Mouse (Mus musculus): ENCODE results near the gene Gm10638. TPM values are rescaled to one million over a fixed set of nuclear protein-coding genes. Genes with fewer than 3 reads are reported as not detected.

The Gm10638 gene
- polyA plus RNA-seq, 1 experiment = not detected

- no peak overlapping the region for H3K27ac ChIP-seq (ENCODE audit: control insufficient read depth, insufficient read depth, low read depth, low read length, poor library complexity)
- H3K4me3 ChIP-seq (replicated peaks; ENCODE audit: control insufficient read depth, low read depth, low read length) = no peak overlapping the region
- 62% methylated on average over 4 of the region's 4 CpGs for WGBS
Observed at GRCm38 (mm10) chr8:86759090-86759491, 13.6 kb downstream of the Gm10638 start.

DNA sequence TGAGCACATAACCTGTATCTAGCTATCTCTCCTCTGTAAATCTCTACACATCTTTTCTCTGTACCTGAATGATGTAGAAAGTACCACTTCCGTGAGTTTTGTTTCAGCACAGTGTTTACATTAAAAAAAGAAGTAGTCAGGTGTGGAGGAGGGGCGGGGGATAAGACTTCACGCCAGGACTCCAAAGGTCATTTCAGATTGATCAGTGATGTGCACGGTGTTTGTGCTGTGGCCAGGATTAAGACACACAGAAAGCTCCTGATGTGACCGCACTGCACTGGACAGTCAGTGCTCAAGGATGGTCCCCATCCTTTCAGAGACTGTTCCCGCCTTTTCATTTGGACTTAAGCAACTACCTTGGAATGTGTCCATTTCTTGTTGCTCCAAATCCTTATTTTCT, 15.2 kb downstream of the Gm10638 start:
- H3K27ac ChIP-seq (ENCODE audit: control insufficient read depth, insufficient read depth, low read depth, low read length, poor library complexity) = no peak overlapping the region
- peaks cover 4% of the 10 kb centered on the region; the same call in 1 of the 2 replicates for H3K4me1 ChIP-seq (ENCODE audit: control insufficient read depth, insufficient read depth, low read length)
- H3K4me3 ChIP-seq (replicated peaks; ENCODE audit: control insufficient read depth, low read depth, low read length) = no peak overlapping the region
- WGBS = 85% methylated on average over 6 of the region's 6 CpGs
- TF ChIP-seq CTCF (IDR thresholded peaks at IDR 0.05; ENCODE audit: control insufficient read depth, insufficient read depth, low read length) (no peak), POLR2A (IDR thresholded peaks at IDR 0.05; ENCODE audit: borderline replicate concordance, control insufficient read depth, low read depth, low read length) (no peak)

More at GRCm38 (mm10) chr8:86759090-86759491, 13.6 kb downstream of the Gm10638 start:
- TF ChIP-seq POLR2A (IDR thresholded peaks at IDR 0.05; ENCODE audit: borderline replicate concordance, control insufficient read depth, low read depth, low read length) (no peak), CTCF (IDR thresholded peaks at IDR 0.05; ENCODE audit: control insufficient read depth, insufficient read depth, low read length) (no peak)
- H3K4me1 ChIP-seq (ENCODE audit: control insufficient read depth, insufficient read depth, low read length) = peaks cover 2% of the 10 kb centered on the region; the same call in 1 of the 2 replicates

DNA sequence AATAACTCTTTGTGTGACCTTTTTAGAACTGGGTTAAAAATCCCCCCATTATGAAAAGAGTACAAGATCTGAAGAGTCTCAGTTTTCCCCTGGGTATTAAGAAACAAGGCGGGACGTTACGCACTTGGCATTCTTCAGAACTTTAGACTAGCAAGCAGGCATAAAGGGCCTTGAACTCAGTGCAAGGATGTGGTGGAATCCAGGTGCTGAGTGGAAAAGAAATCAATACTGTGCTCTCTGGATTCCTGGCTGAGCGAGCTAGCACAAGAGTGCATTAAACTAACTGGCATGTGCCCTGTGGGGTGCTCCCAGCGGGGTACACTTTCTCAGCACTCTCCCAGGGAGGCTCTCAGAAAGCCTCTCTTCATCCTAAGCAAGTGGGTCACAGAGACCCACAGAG, 17.3 kb downstream of the Gm10638 start:
- peaks cover 2% of the 10 kb centered on the region; the same call in 1 of the 2 replicates for H3K4me1 ChIP-seq (ENCODE audit: control insufficient read depth, insufficient read depth, low read length)
- H3K27ac ChIP-seq (ENCODE audit: control insufficient read depth, insufficient read depth, low read depth, low read length, poor library complexity) = no peak overlapping the region
- 87% methylated on average over 5 of the region's 5 CpGs for WGBS
- TF ChIP-seq CTCF (IDR thresholded peaks at IDR 0.05; ENCODE audit: control insufficient read depth, insufficient read depth, low read length) (no peak), POLR2A (IDR thresholded peaks at IDR 0.05; ENCODE audit: borderline replicate concordance, control insufficient read depth, low read depth, low read length) (no peak)
- no peak overlapping the region for H3K4me3 ChIP-seq (replicated peaks; ENCODE audit: control insufficient read depth, low read depth, low read length)

- 60% methylated on average over 10 of the region's 10 CpGs for WGBS
- Histone ChIP-seq H3K27ac (ENCODE audit: control insufficient read depth, insufficient read depth, low read depth, low read length, poor library complexity) (no peak overlapping the region), H3K4me1 (ENCODE audit: control insufficient read depth, insufficient read depth, low read length) (peaks cover 2% of the 10 kb centered on the region; the same call in 1 of the 2 replicates), H3K4me3 (replicated peaks; ENCODE audit: control insufficient read depth, low read depth, low read length) (no peak overlapping the region)
- TF ChIP-seq POLR2A (IDR thresholded peaks at IDR 0.05; ENCODE audit: borderline replicate concordance, control insufficient read depth, low read depth, low read length) = no peak
- no peak for TF ChIP-seq CTCF (IDR thresholded peaks at IDR 0.05; ENCODE audit: control insufficient read depth, insufficient read depth, low read length)
Observed at GRCm38 (mm10) chr8:86765155-86765554, 19.7 kb downstream of the Gm10638 start.

GRCm38 (mm10) chr8:86765669-86766068, 20.2 kb downstream of the Gm10638 start:
- Histone ChIP-seq H3K4me3 (replicated peaks; ENCODE audit: control insufficient read depth, low read depth, low read length) (no peak overlapping the region), H3K4me1 (ENCODE audit: control insufficient read depth, insufficient read depth, low read length) (peaks cover 2% of the 10 kb centered on the region; the same call in 1 of the 2 replicates), H3K27ac (ENCODE audit: control insufficient read depth, insufficient read depth, low read depth, low read length, poor library complexity) (no peak overlapping the region)
- WGBS = 83% methylated on average over 8 of the region's 8 CpGs
- TF ChIP-seq CTCF (IDR thresholded peaks at IDR 0.05; ENCODE audit: control insufficient read depth, insufficient read depth, low read length) = no peak
- no peak for TF ChIP-seq POLR2A (IDR thresholded peaks at IDR 0.05; ENCODE audit: borderline replicate concordance, control insufficient read depth, low read depth, low read length)

GRCm38 (mm10) chr8:86766548-86767211, 21.2 kb downstream of the Gm10638 start:
- no peak overlapping the region for H3K27ac ChIP-seq (ENCODE audit: control insufficient read depth, insufficient read depth, low read depth, low read length, poor library complexity)
- TF ChIP-seq CTCF (IDR thresholded peaks at IDR 0.05; ENCODE audit: control insufficient read depth, insufficient read depth, low read length) (no peak), POLR2A (IDR thresholded peaks at IDR 0.05; ENCODE audit: borderline replicate concordance, control insufficient read depth, low read depth, low read length) (no peak)
- WGBS = 72% methylated on average over 9 of the region's 9 CpGs
- peaks cover 2% of the 10 kb centered on the region; the same call in 1 of the 2 replicates for H3K4me1 ChIP-seq (ENCODE audit: control insufficient read depth, insufficient read depth, low read length)
- H3K4me3 ChIP-seq (replicated peaks; ENCODE audit: control insufficient read depth, low read depth, low read length) = no peak overlapping the region

- H3K4me3 ChIP-seq (replicated peaks; ENCODE audit: control insufficient read depth, low read depth, low read length) = no peak overlapping the region
- 62% methylated on average over 5 of the region's 5 CpGs for WGBS
- H3K27ac ChIP-seq (ENCODE audit: control insufficient read depth, insufficient read depth, low read depth, low read length, poor library complexity) = no peak overlapping the region
- TF ChIP-seq CTCF (IDR thresholded peaks at IDR 0.05; ENCODE audit: control insufficient read depth, insufficient read depth, low read length) = no peak
- TF ChIP-seq POLR2A (IDR thresholded peaks at IDR 0.05; ENCODE audit: borderline replicate concordance, control insufficient read depth, low read depth, low read length) = no peak
- H3K4me1 ChIP-seq (ENCODE audit: control insufficient read depth, insufficient read depth, low read length) = peaks cover 2% of the 10 kb centered on the region; the same call in 1 of the 2 replicates
Observed at GRCm38 (mm10) chr8:86768499-86768898, 23.0 kb downstream of the Gm10638 start.

GRCm38 (mm10) chr8:86769945-86770715, 24.6 kb downstream of the Gm10638 start:
- 65% methylated on average over 1 of the region's 1 CpGs for WGBS
- H3K27ac ChIP-seq (ENCODE audit: control insufficient read depth, insufficient read depth, low read depth, low read length, poor library complexity) = no peak overlapping the region

More at GRCm38 (mm10) chr8:86769945-86770715, 24.6 kb downstream of the Gm10638 start:
- H3K4me3 ChIP-seq (replicated peaks; ENCODE audit: control insufficient read depth, low read depth, low read length) = no peak overlapping the region
- TF ChIP-seq POLR2A (IDR thresholded peaks at IDR 0.05; ENCODE audit: borderline replicate concordance, control insufficient read depth, low read depth, low read length) (no peak), CTCF (IDR thresholded peaks at IDR 0.05; ENCODE audit: control insufficient read depth, insufficient read depth, low read length) (no peak)
- H3K4me1 ChIP-seq (ENCODE audit: control insufficient read depth, insufficient read depth, low read length) = peaks cover 2% of the 10 kb centered on the region; the same call in 1 of the 2 replicates

Data from bone marrow, adult 2 months (tissue).